Comparison of ENCODE assay signal across 7 mouse cellular contexts in genomic region chr4:21726912-21727614, GRCm38 (mm10). TPM values are rescaled to one million over a fixed set of nuclear protein-coding genes. Genes with fewer than 3 reads are reported as not detected.
A peak's percentile ranks its signal among the peaks of the same experiment; 100 is the strongest.
DNase-seq lines count a peak whose midpoint lies in the region; ATAC-seq and TF ChIP-seq lines count a peak whose summit lies in the region.

No protein-coding gene starts in this region.

- H3K36me3 ChIP-seq in forebrain, embryonic 16.5 days (ENCODE audit: control insufficient read depth, insufficient read depth), result no peaks in the 10 kb centered on the region
- H3K36me3 ChIP-seq in hindbrain, embryonic 15.5 days, result no peaks in the 10 kb centered on the region

- peak; percentile 60 for ATAC-seq in forebrain, embryonic 16.5 days
- peak; percentile 47 for ATAC-seq in hindbrain, embryonic 15.5 days (ENCODE audit: low FRiP score, low read depth)

- H3K27ac ChIP-seq in cerebellum, adult 2 months (ENCODE audit: insufficient read depth, low read length), result 0 out of 2 replicates have a peak overlapping the region, but pooled peaks have one; percentile 19
- peak overlapping the region; percentile 92 for H3K27ac ChIP-seq in forebrain, embryonic 16.5 days (ENCODE audit: low read length)
- peak overlapping the region; percentile 85 for H3K27ac ChIP-seq in hindbrain, embryonic 15.5 days (replicated peaks)

- peak overlapping the region; percentile 67 for H3K4me2 ChIP-seq in forebrain, embryonic 16.5 days (ENCODE audit: low read length)
- H3K4me2 ChIP-seq in hindbrain, embryonic 15.5 days, result peak overlapping the region; percentile 86

- no peaks in the 10 kb centered on the region for H3K9me3 ChIP-seq in forebrain, embryonic 16.5 days (ENCODE audit: control insufficient read depth, low read length)
- no peaks in the 10 kb centered on the region for H3K9me3 ChIP-seq in hindbrain, embryonic 15.5 days

- WGBS in cerebellum, adult 2 months, result under 1% methylated on average over 22 of the region's 22 CpGs
- under 1% methylated on average over 22 of the region's 22 CpGs for WGBS in forebrain, embryonic 16.5 days
- WGBS in hindbrain, embryonic 15.5 days, result under 1% methylated on average over 22 of the region's 22 CpGs

- DNase-seq in T-cell, adult 2 months (ENCODE audit: low spot score), result peak; percentile 23
- DNase-seq in cerebellum, adult 2 months, result peak; percentile 45 to 72
- peak; percentile 12 to 16 for DNase-seq in layer of hippocampus, postnatal 36 days
- DNase-seq in lung, postnatal 36 days, result peak; percentile 74
- peak; percentile 14 for DNase-seq in right cerebral cortex, postnatal 25 days

- H3K27me3 ChIP-seq in cerebellum, adult 2 months (ENCODE audit: control insufficient read depth, insufficient read depth, low read length), result no peaks in the 10 kb centered on the region
- no peaks in the 10 kb centered on the region for H3K27me3 ChIP-seq in forebrain, embryonic 16.5 days (replicated peaks; ENCODE audit: control insufficient read depth, insufficient read depth, low read length)
- no peaks in the 10 kb centered on the region for H3K27me3 ChIP-seq in hindbrain, embryonic 15.5 days

- TF ChIP-seq CTCF in cerebellum, adult 2 months (IDR thresholded peaks at IDR 0.05; ENCODE audit: borderline replicate concordance, insufficient read depth, low read depth, low read length), result peak; percentile 37; the same call in 1 of the 2 replicates

- H3K9ac ChIP-seq in forebrain, embryonic 16.5 days (replicated peaks; ENCODE audit: low read depth, low read length), result peak overlapping the region; percentile 78
- peak overlapping the region; percentile 87 for H3K9ac ChIP-seq in hindbrain, embryonic 15.5 days

- no peaks in the 10 kb centered on the region for H3K4me1 ChIP-seq in cerebellum, adult 2 months (ENCODE audit: control insufficient read depth, insufficient read depth, low read length)
- peaks cover 10% of the 10 kb centered on the region for H3K4me1 ChIP-seq in forebrain, embryonic 16.5 days (replicated peaks; ENCODE audit: control insufficient read depth, insufficient read depth, low read length)
- H3K4me1 ChIP-seq in hindbrain, embryonic 15.5 days (replicated peaks), result peaks cover 18% of the 10 kb centered on the region

- no peak for TF ChIP-seq POLR2A in cerebellum, adult 2 months (IDR thresholded peaks at IDR 0.05; ENCODE audit: borderline replicate concordance, insufficient read depth, low read length)

- H3K4me3 ChIP-seq in cerebellum, adult 2 months (replicated peaks; ENCODE audit: insufficient read depth, low read depth, low read length), result peak overlapping the region; percentile 73
- H3K4me3 ChIP-seq in forebrain, embryonic 16.5 days (replicated peaks; ENCODE audit: low read length), result peak overlapping the region; percentile 89
- peak overlapping the region; percentile 87 for H3K4me3 ChIP-seq in hindbrain, embryonic 15.5 days

RNA-seq across cellular contexts. Expression of gene Ccnc, which starts 0.4 kb away (rescaled TPM):
- 27.7 and 28.3 TPM in 2 replicates for polyA plus RNA-seq in cerebellum, adult 2 months (2012; rRNA removed)
- polyA plus RNA-seq in forebrain, embryonic 16.5 days (2015; fragmentation: Nextera tagmentation; extraction: Ambion mirVana), result 68.4 and 68.5 TPM in 2 replicates
- 63.4 and 67.2 TPM in 2 replicates for polyA plus RNA-seq in hindbrain, embryonic 15.5 days (2015; fragmentation: Nextera tagmentation; extraction: Ambion mirVana)
- 10 to 100 TPM; 39.3 to 42.2 TPM for total RNA-seq in layer of hippocampus, postnatal 36 days (2021)

RNA-seq across cellular contexts. Expression of gene Usp45, which starts 39.9 kb away (rescaled TPM):
- polyA plus RNA-seq in cerebellum, adult 2 months (2012; rRNA removed), result 22.5 and 22.6 TPM in 2 replicates
- polyA plus RNA-seq in forebrain, embryonic 16.5 days (2015; fragmentation: Nextera tagmentation; extraction: Ambion mirVana), result 9.2 and 10.1 TPM in 2 replicates
- polyA plus RNA-seq in hindbrain, embryonic 15.5 days (2015; fragmentation: Nextera tagmentation; extraction: Ambion mirVana), result 6.3 and 6.9 TPM in 2 replicates
- total RNA-seq in layer of hippocampus, postnatal 36 days (2021), result 10 to 100 TPM; 51.2 to 58.8 TPM

RNA-seq across cellular contexts. Expression of gene Tstd3, which starts 39.9 kb away (rescaled TPM):
- 19.6 and 21.3 TPM in 2 replicates for polyA plus RNA-seq in cerebellum, adult 2 months (2012; rRNA removed)
- 12.1 and 14.9 TPM in 2 replicates for polyA plus RNA-seq in forebrain, embryonic 16.5 days (2015; fragmentation: Nextera tagmentation; extraction: Ambion mirVana)
- 24.9 and 25.5 TPM in 2 replicates for polyA plus RNA-seq in hindbrain, embryonic 15.5 days (2015; fragmentation: Nextera tagmentation; extraction: Ambion mirVana)
- total RNA-seq in layer of hippocampus, postnatal 36 days (2021), result 10 to 100 TPM; 25.4 to 26.7 TPM

RNA-seq across cellular contexts. Expression of gene Prdm13, which starts 41.3 kb away (rescaled TPM):
- not detected in 2 replicates for polyA plus RNA-seq in cerebellum, adult 2 months (2012; rRNA removed)
- not detected in 2 replicates for polyA plus RNA-seq in forebrain, embryonic 16.5 days (2015; fragmentation: Nextera tagmentation; extraction: Ambion mirVana)
- polyA plus RNA-seq in hindbrain, embryonic 15.5 days (2015; fragmentation: Nextera tagmentation; extraction: Ambion mirVana), result 0.45 and 1.0 TPM in 2 replicates
- total RNA-seq in layer of hippocampus, postnatal 36 days (2021), result not detected

Comparison
In these comparisons a context has a peak if more than half of its experiments do, and no peak if none do; other contexts are left out.
1. Peak in every context shown above with its lines: DNase-seq, ATAC-seq, H3K4me3 ChIP-seq and H3K27ac ChIP-seq.
2. DNase-seq: peak in every context shown above with its lines; median percentile 74 in lung, postnatal 36 days; 58 in cerebellum, adult 2 months; 23 in T-cell, adult 2 months; 14 in layer of hippocampus, postnatal 36 days; 14 in right cerebral cortex, postnatal 25 days.
3. H3K27ac ChIP-seq: peak in every context shown above with its lines; median percentile 92 in forebrain, embryonic 16.5 days; 85 in hindbrain, embryonic 15.5 days; 19 in cerebellum, adult 2 months.